Mouse (Mus musculus) CH12.LX (cell line): ENCODE results near the gene Gm10762.

Experiments used
- EP300 ChIP-seq: IDR thresholded peaks from 2 replicates; pipeline ENCODE4 v1.6.1; 2011; ENCODE audit warnings: low read length, improper control_type of control experiment
- JUND ChIP-seq: conservative IDR thresholded peaks from 2 replicates; pipeline ENCODE4 v1.6.1; 2011; ENCODE audit warnings: low read depth, low read length, improper control_type of control experiment
- MEF2A ChIP-seq: IDR thresholded peaks from 2 replicates; pipeline ENCODE4 v1.6.1; 2014; ENCODE audit warnings: low read depth, mild to moderate bottlenecking, inconsistent platforms, low read length, improper control_type of control experiment, borderline replicate concordance
- MXI1 ChIP-seq: IDR thresholded peaks from 2 replicates; pipeline ENCODE4 v1.6.1; 2011; ENCODE audit warnings: mild to moderate bottlenecking, low read depth, low read length, improper control_type of control experiment
- POLR2A ChIP-seq: IDR thresholded peaks from 2 replicates; pipeline ENCODE4 v1.6.1; 2011; ENCODE audit warnings: low read depth, mild to moderate bottlenecking, improper control_type of control experiment, low read length
- RAD21 ChIP-seq: IDR thresholded peaks from 2 replicates; pipeline ENCODE4 v1.6.1; 2011; ENCODE audit warnings: low read depth, mild to moderate bottlenecking, low read length, improper control_type of control experiment, moderate library complexity
- ZKSCAN1 ChIP-seq: IDR thresholded peaks from 2 replicates; pipeline ENCODE4 v1.6.1; 2012; ENCODE audit warnings: low read depth, inconsistent platforms, low read length, improper control_type of control experiment, borderline replicate concordance
- ZMIZ1 ChIP-seq: IDR thresholded peaks from 2 replicates; pipeline ENCODE4 v1.6.1; 2012; ENCODE audit warnings: low read depth, mild to moderate bottlenecking, inconsistent platforms, low read length, improper control_type of control experiment

DNA sequence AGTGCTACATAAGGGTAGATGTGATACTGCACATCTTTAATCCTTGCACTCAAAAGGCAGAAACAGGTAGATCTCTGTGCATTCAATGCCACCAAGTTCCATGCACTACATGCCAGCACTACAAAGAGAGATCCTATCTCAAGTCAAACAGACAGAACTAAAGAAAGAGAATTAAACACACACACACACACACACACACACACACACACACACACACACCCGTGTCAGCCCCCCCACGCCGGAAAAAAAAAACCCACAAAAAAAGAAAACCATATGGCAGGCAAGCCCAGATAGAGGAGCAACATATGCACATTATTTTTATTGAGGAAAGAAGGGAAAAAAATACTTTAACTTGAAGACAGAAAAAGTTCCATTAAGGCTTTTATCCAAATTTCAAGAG is 39.1 kb downstream of the Gm10762 start:
- TF ChIP-seq MXI1 (no peak), EP300 (no peak), POLR2A (no peak), ZKSCAN1 (no peak), JUND (no peak), ZMIZ1 (no peak), RAD21 (no peak), MEF2A (no peak)
